28 mouse cellular contexts compared by ENCODE assay signal in genomic region chr9:118521659-118522058, GRCm38 (mm10). TPM values are rescaled to one million over a fixed set of nuclear protein-coding genes. Genes with fewer than 3 reads are reported as not detected.
"Had no signal": no experiment of that assay in that cellular context is flagged by ENCODE, and none has a peak within 500 bp of the region (broad histone marks: within the 10 kb centered on the region; RNA-seq: fewer than 3 reads in every experiment).

No protein-coding gene starts in this region.

- H3K9ac ChIP-seq: hindbrain, embryonic 13.5 days; hindbrain, embryonic 15.5 days; kidney, embryonic 15.5 days; limb, embryonic 13.5 days; limb, embryonic 15.5 days; liver, embryonic 12.5 days; liver, embryonic 14.5 days had no signal

- ATAC-seq: hindbrain, postnatal 0 days; intestine, embryonic 16.5 days; liver, embryonic 12.5 days had no signal

- DNase-seq: gastrocnemius, postnatal 10 days; gastrocnemius, postnatal 36 days; heart, adult 18-20 months; heart, postnatal 36 days; kidney, adult 11 months; kidney, adult 2 months; kidney, adult 9 months; kidney, postnatal 14 days; kidney, postnatal 36 days; layer of hippocampus, adult 9-11 months; layer of hippocampus, postnatal 36 days; left cerebral cortex, postnatal 4 days had no signal

- H3K27ac ChIP-seq: hindbrain, embryonic 13.5 days; hindbrain, embryonic 15.5 days; hindbrain, postnatal 0 days; kidney, embryonic 15.5 days; limb, embryonic 13.5 days; limb, embryonic 15.5 days; liver, embryonic 12.5 days; liver, embryonic 14.5 days had no signal

- H3K4me3 ChIP-seq: hindbrain, embryonic 13.5 days; hindbrain, embryonic 15.5 days; kidney, embryonic 15.5 days; limb, embryonic 13.5 days; limb, embryonic 15.5 days; liver, embryonic 12.5 days had no signal

- H3K27me3 ChIP-seq: hindbrain, embryonic 13.5 days; hindbrain, embryonic 15.5 days; kidney, embryonic 15.5 days; limb, embryonic 13.5 days; limb, embryonic 15.5 days; liver, embryonic 12.5 days had no signal

- H3K4me2 ChIP-seq: heart, embryonic 11.5 days; hindbrain, embryonic 13.5 days; hindbrain, embryonic 15.5 days; kidney, embryonic 15.5 days; limb, embryonic 13.5 days; limb, embryonic 15.5 days; liver, embryonic 12.5 days had no signal

- H3K9me3 ChIP-seq: hindbrain, embryonic 13.5 days; hindbrain, embryonic 15.5 days; kidney, embryonic 15.5 days; limb, embryonic 13.5 days; limb, embryonic 15.5 days; liver, embryonic 12.5 days had no signal

RNA-seq across cellular contexts. Expression of gene Eomes, which starts 43.6 kb away (rescaled TPM):
- total RNA-seq: gastrocnemius, adult 18-20 months; gastrocnemius, postnatal 10 days; gastrocnemius, postnatal 36 days; liver, adult 2 months had no signal
- polyA plus RNA-seq: heart, embryonic 14.5 days; heart, postnatal 0 days; kidney, embryonic 15.5 days; kidney, postnatal 0 days; liver, embryonic 12.5 days; liver, embryonic 16.5 days had no signal
